Mouse (Mus musculus) stomach, postnatal 0 days (tissue): ENCODE results near the gene Banf2.

ENCODE experiments used
- CTCF ChIP-seq: IDR thresholded peaks from 2 replicates; pipeline ENCODE4 v1.5.1; 2016; ENCODE audit warnings: antibody characterized with exemption, low read depth, mild to moderate bottlenecking, moderate library complexity
- EP300 ChIP-seq: optimal IDR thresholded peaks from 2 replicates; pipeline ENCODE3; 2016; ENCODE audit warnings: antibody characterized with exemption

- TF ChIP-seq CTCF, result no peak
- no peak for TF ChIP-seq EP300
Measured at GRCm38 (mm10) chr2:144094721-144095120, 61.9 kb downstream of the Banf2 start.
